Mouse (Mus musculus): ENCODE results near the gene Slc27a5.

DNA sequence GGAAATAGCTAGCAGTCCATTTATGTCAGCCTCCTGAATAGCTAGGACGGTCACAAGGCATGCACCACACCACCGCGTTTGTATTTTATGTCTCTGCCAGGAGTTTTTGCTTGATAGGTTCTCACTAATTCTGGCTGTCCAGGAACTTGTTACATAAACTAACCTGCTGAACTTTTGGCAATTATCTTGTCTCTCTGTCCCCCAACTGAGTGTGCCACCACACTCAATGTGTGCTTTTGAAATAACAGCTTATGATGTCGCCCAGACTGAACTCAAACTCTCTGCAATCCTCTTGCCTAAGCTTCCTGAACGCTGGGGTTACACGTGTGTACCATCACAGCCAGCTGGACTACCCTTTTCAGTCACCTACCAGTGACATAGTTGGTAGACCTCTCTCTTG lies 44.5 kb upstream of the Slc27a5 start:
- TF ChIP-seq CTCF (conservative IDR thresholded peaks at IDR 0.05; ENCODE audit: insufficient read depth, insufficient read length, low read depth, low read length) = no peak
- TF ChIP-seq POLR2A (IDR thresholded peaks at IDR 0.05; ENCODE audit: low read depth, low read length) = no peak
